Mouse (Mus musculus): Measurements from ENCODE around the gene Spaca5.

The Spaca5 gene

GRCm38 (mm10) chrX:21068106-21068505 is at the start of gene Spaca5:
TSS of gene Spaca5 (plus strand) at chrX:21068406.
- TF ChIP-seq POU5F1 (IDR thresholded peaks at IDR 0.05; ENCODE audit: borderline replicate concordance, low read length) (no peak), NANOG (IDR thresholded peaks at IDR 0.05; ENCODE audit: borderline replicate concordance, low read length) (no peak), CTCF (conservative IDR thresholded peaks at IDR 0.05; ENCODE audit: low read length) (no peak)
- Histone ChIP-seq H3K4me3 (replicated peaks; ENCODE audit: low read length) (no peak within 1 kb of the TSS), H3K36me3 (ENCODE audit: insufficient read depth, low read length) (no peaks in the 10 kb centered on the region), H3K4me1 (replicated peaks; ENCODE audit: low read depth, low read length) (no peaks in the 10 kb centered on the region), H3K27me3 (ENCODE audit: insufficient read depth, low read length) (no peaks in the 10 kb centered on the region), H3K9me3 (ENCODE audit: low read length) (peaks cover 16% of the 10 kb centered on the region)

GRCm38 (mm10) chrX:21061460-21061859 is 6.7 kb upstream of the Spaca5 start:
- TF ChIP-seq NANOG (IDR thresholded peaks at IDR 0.05; ENCODE audit: borderline replicate concordance, low read length) (no peak), CTCF (conservative IDR thresholded peaks at IDR 0.05; ENCODE audit: low read length) (no peak), POU5F1 (IDR thresholded peaks at IDR 0.05; ENCODE audit: borderline replicate concordance, low read length) (no peak)
- Histone ChIP-seq H3K4me1 (replicated peaks; ENCODE audit: low read depth, low read length) (0 out of 2 replicates have a peak, but pooled peaks cover 2% of the 10 kb centered on the region), H3K27me3 (ENCODE audit: insufficient read depth, low read length) (no peaks in the 10 kb centered on the region), H3K36me3 (ENCODE audit: insufficient read depth, low read length) (no peaks in the 10 kb centered on the region), H3K9me3 (ENCODE audit: low read length) (no peaks in the 10 kb centered on the region), H3K4me3 (replicated peaks; ENCODE audit: low read length) (peak overlapping the region; percentile 80)

DNA sequence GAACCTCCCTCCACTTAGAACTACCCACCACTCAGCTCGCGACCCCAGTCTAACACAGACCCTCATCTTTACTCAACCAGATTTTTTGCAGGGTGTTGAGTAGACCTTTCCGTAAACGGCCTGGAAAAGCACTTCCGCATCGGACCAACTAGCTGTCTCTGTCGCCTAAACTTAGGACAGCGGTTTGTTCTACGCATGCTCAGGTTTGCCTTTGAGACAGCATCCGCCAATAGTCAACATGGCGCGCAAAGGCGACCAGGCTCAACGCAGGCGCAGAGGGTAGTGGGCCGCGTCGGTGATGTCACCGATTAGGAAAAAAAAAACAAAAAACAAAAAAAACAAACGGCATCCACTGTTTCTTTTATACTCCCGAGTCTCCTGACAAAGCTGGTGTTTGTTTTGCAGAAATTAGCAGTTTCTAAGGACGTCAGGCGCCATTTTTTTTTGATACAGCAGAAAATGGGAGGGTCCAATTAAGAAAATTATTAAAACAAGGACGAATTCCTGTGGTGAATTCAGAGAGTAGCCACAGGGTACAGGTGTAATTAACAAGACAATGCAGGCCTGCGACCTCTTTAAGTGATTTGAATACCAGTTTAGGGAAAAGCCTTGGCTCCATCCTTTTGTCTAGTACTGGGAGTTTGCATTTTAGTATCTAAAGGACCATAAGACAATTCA is 6.2 kb upstream of the Spaca5 start, which contains the start of gene Zfp182:
TSS of gene Zfp182 (minus strand) at position 451 of the 678 bp plus-strand sequence.
- H3K4me1 ChIP-seq (replicated peaks; ENCODE audit: low read depth, low read length) = 0 out of 2 replicates have a peak, but pooled peaks cover 2% of the 10 kb centered on the region
- H3K4me3 ChIP-seq (replicated peaks; ENCODE audit: low read length) = peak within 1 kb of the TSS; percentile 80
- TF ChIP-seq POU5F1 (IDR thresholded peaks at IDR 0.05; ENCODE audit: borderline replicate concordance, low read length) (no peak), NANOG (IDR thresholded peaks at IDR 0.05; ENCODE audit: borderline replicate concordance, low read length) (peak; percentile 24; the same call in 1 of the 2 replicates), CTCF (conservative IDR thresholded peaks at IDR 0.05; ENCODE audit: low read length) (no peak)
- H3K9me3 ChIP-seq (ENCODE audit: low read length) = no peaks in the 10 kb centered on the region
- H3K27me3 ChIP-seq (ENCODE audit: insufficient read depth, low read length) = no peaks in the 10 kb centered on the region
- H3K36me3 ChIP-seq (ENCODE audit: insufficient read depth, low read length) = no peaks in the 10 kb centered on the region

GRCm38 (mm10) chrX:21062544-21062890 is 5.7 kb upstream of the Spaca5 start:
- 0 out of 2 replicates have a peak, but pooled peaks cover 2% of the 10 kb centered on the region for H3K4me1 ChIP-seq (replicated peaks; ENCODE audit: low read depth, low read length)
- H3K27me3 ChIP-seq (ENCODE audit: insufficient read depth, low read length) = no peaks in the 10 kb centered on the region
- H3K9me3 ChIP-seq (ENCODE audit: low read length) = no peaks in the 10 kb centered on the region
- no peaks in the 10 kb centered on the region for H3K36me3 ChIP-seq (ENCODE audit: insufficient read depth, low read length)
- TF ChIP-seq NANOG (IDR thresholded peaks at IDR 0.05; ENCODE audit: borderline replicate concordance, low read length) = 0 out of 2 replicates have a peak, but pooled peaks have one; percentile 3
- TF ChIP-seq POU5F1 (IDR thresholded peaks at IDR 0.05; ENCODE audit: borderline replicate concordance, low read length) = no peak
- no peak overlapping the region for H3K4me3 ChIP-seq (replicated peaks; ENCODE audit: low read length)

- H3K36me3 ChIP-seq (ENCODE audit: insufficient read depth, low read length) = no peaks in the 10 kb centered on the region
- H3K4me3 ChIP-seq (replicated peaks; ENCODE audit: low read length) = peak overlapping the region; percentile 73
- TF ChIP-seq NANOG (IDR thresholded peaks at IDR 0.05; ENCODE audit: borderline replicate concordance, low read length) = no peak
- TF ChIP-seq CTCF (conservative IDR thresholded peaks at IDR 0.05; ENCODE audit: low read length) = no peak
- TF ChIP-seq POU5F1 (IDR thresholded peaks at IDR 0.05; ENCODE audit: borderline replicate concordance, low read length) = no peak
- no peaks in the 10 kb centered on the region for H3K27me3 ChIP-seq (ENCODE audit: insufficient read depth, low read length)
- no peaks in the 10 kb centered on the region; the same call in 1 of the 2 replicates for H3K4me1 ChIP-seq (replicated peaks; ENCODE audit: low read depth, low read length)
- H3K9me3 ChIP-seq (ENCODE audit: low read length) = no peaks in the 10 kb centered on the region
Measured at GRCm38 (mm10) chrX:21088645-21088982, 20.4 kb downstream of the Spaca5 start.

DNA sequence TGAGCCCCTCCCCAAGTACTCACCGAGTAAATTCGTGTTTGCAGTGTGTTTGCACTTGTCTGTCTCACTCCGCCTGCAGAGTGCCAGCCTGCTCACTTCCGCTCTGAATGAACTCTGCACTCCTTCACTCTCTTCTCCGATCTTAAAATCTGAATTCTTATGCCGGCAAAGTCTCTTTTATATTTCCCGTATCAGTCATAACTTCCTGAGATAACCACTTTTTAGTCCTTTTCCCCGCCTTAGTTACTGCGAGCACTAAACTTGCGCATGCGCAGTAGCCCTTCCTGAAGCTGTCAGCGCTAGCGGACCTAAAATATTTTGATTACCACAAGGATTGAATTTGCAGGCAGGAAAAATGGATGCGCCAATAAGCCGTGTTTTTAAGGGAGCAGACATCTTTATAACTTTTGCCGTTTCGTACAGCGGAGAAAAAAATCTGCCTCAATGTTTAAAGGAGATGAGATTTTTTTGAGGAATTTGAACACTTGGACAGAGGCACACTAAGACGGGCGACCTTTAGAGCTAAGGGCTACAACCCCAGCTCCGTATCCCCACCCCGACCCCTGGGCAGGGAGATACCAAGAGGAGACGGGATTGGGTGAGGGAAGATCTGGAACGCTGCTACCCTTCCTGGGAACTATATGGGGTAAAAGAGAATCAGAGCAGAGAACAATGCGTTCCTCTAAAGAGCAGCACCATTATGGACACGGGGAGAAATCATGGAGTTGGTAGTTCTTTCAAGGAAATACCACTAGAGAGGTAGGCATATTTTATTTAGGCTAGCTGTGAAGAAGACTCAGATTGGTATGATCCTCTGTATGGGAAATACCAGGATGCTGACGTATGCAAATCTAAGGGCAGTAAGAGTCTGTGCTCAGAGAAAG is 21.0 kb downstream of the Spaca5 start, which contains the start of gene Zfp300:
TSS of gene Zfp300 (minus strand) at position 545 of the 884 bp plus-strand sequence.
- Histone ChIP-seq H3K4me3 (replicated peaks; ENCODE audit: low read length) (peak within 1 kb of the TSS; percentile 73), H3K9me3 (ENCODE audit: low read length) (no peaks in the 10 kb centered on the region), H3K36me3 (ENCODE audit: insufficient read depth, low read length) (no peaks in the 10 kb centered on the region), H3K27me3 (ENCODE audit: insufficient read depth, low read length) (no peaks in the 10 kb centered on the region), H3K4me1 (replicated peaks; ENCODE audit: low read depth, low read length) (no peaks in the 10 kb centered on the region; the same call in 1 of the 2 replicates)
- no peak for TF ChIP-seq POU5F1 (IDR thresholded peaks at IDR 0.05; ENCODE audit: borderline replicate concordance, low read length)
- TF ChIP-seq CTCF (conservative IDR thresholded peaks at IDR 0.05; ENCODE audit: low read length) = no peak
- TF ChIP-seq NANOG (IDR thresholded peaks at IDR 0.05; ENCODE audit: borderline replicate concordance, low read length) = no peak

- no peak for TF ChIP-seq CTCF (conservative IDR thresholded peaks at IDR 0.05; ENCODE audit: low read length)
- no peak for TF ChIP-seq POU5F1 (IDR thresholded peaks at IDR 0.05; ENCODE audit: borderline replicate concordance, low read length)
- TF ChIP-seq NANOG (IDR thresholded peaks at IDR 0.05; ENCODE audit: borderline replicate concordance, low read length) = no peak
- H3K36me3 ChIP-seq (ENCODE audit: insufficient read depth, low read length) = no peaks in the 10 kb centered on the region
- no peaks in the 10 kb centered on the region; the same call in 1 of the 2 replicates for H3K4me1 ChIP-seq (replicated peaks; ENCODE audit: low read depth, low read length)
- H3K4me3 ChIP-seq (replicated peaks; ENCODE audit: low read length) = peak overlapping the region; percentile 73; the same call in 1 of the 2 replicates
- H3K27me3 ChIP-seq (ENCODE audit: insufficient read depth, low read length) = no peaks in the 10 kb centered on the region
- no peaks in the 10 kb centered on the region for H3K9me3 ChIP-seq (ENCODE audit: low read length)
Measured at GRCm38 (mm10) chrX:21089867-21090239, 21.6 kb downstream of the Spaca5 start.

DNA sequence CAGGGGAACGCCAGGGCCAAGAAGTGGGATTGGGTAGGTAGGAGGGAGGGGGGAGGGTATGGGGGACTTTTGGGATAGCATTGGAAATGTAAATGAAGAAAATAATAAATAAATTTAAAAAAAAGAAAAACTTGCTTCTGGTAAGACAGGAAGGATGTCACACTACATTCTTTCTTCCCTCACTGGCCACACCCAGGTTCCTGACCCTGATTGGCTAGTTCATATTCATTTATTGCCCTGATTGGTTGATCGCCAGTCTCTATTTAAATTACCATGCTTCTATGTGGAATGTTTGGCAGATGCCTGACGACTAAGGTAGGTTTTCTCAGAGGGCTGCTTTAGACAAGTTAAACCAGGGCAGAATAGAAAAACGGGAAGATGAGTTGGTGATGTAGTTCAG is 47.3 kb downstream of the Spaca5 start, which contains the start of gene Ssxa1:
TSS of gene Ssxa1 (plus strand) at position 301 of the 400 bp plus-strand sequence.
- Histone ChIP-seq H3K27me3 (ENCODE audit: insufficient read depth, low read length) (no peaks in the 10 kb centered on the region), H3K9me3 (ENCODE audit: low read length) (no peaks in the 10 kb centered on the region), H3K4me1 (replicated peaks; ENCODE audit: low read depth, low read length) (no peaks in the 10 kb centered on the region), H3K4me3 (replicated peaks; ENCODE audit: low read length) (no peak within 1 kb of the TSS), H3K36me3 (ENCODE audit: insufficient read depth, low read length) (no peaks in the 10 kb centered on the region)
- TF ChIP-seq CTCF (conservative IDR thresholded peaks at IDR 0.05; ENCODE audit: low read length) = no peak
- TF ChIP-seq POU5F1 (IDR thresholded peaks at IDR 0.05; ENCODE audit: borderline replicate concordance, low read length) = no peak
- TF ChIP-seq NANOG (IDR thresholded peaks at IDR 0.05; ENCODE audit: borderline replicate concordance, low read length) = no peak

All from E14TG2a.4 (cell line).